Mouse (Mus musculus) lung, adult 2 months (tissue): Measurements from ENCODE around the gene Fxr1. TPM values are rescaled to one million over a fixed set of nuclear protein-coding genes. Genes with fewer than 3 reads are reported as not detected.
A peak's percentile ranks its signal among the peaks of the same experiment; 100 is the strongest.

Source experiments
- DNase-seq: peaks from one replicate; pipeline ENCODE4 v3.0.0; 2022
- H3K4me1 ChIP-seq: fragments of 200-500 bp; 2 replicates; pipeline ENCODE4 v1.6.1; 2011; ENCODE audit warnings: low read length; ENCODE audit not compliant: control insufficient read depth, insufficient read depth
- H3K4me3 ChIP-seq: fragments of 200-500 bp; replicated peaks from 2 replicates; pipeline ENCODE3; 2011; ENCODE audit warnings: low read depth, mild to moderate bottlenecking, control low read depth, low read length; ENCODE audit errors: extremely low read depth
- CTCF ChIP-seq: fragments of 200-500 bp; IDR thresholded peaks from 2 replicates; pipeline ENCODE4 v1.5.1; 2011; ENCODE audit warnings: mild to moderate bottlenecking, low read length, control low read depth; ENCODE audit not compliant: insufficient read depth
- POLR2A ChIP-seq: fragments of 200-500 bp; IDR thresholded peaks from 2 replicates; pipeline ENCODE4 v1.6.1; 2011; ENCODE audit warnings: low read depth, mild to moderate bottlenecking, control low read depth, low read length, borderline replicate concordance; ENCODE audit errors: extremely low read depth
- WGBS: fragments of 180-500 bp; shearing (Covaris S2); methylation state at CpG from one replicate; pipeline ENCODE4 v1.1.7; 2018; 5-methylcytosine and 5-hydroxymethylcytosine counted together
- polyA plus RNA-seq: library from polyadenylated mRNA; depleted of rRNA; stranded (reverse); fragments of >200 nt; gene quantifications from 2 replicates; pipeline ENCODE4 v1.2.3, GENCODE M21; 2012

The Fxr1 gene
- polyA plus RNA-seq, 1 experiment = 13.9 TPM

DNA sequence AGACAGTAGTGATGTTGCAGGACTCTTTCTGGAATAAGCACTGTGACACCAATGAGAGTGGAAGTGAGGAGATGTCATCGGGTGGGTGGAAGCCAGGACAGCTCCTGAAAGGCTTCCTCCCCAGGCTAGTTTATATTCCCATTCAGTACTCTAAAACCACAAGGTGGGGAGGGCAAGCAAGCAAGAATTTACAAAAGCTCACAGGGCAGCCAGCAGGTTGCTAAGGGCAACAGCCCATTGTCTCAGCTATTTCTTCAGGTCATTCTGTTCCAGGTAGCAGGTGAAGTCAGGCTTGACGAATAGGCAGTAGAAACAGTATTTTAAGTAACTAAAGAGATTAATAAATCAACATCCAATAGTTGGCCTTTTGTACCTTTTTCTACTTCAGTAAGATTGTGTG lies 13.4 kb upstream of the Fxr1 start:
- DNase-seq = no peak
- Histone ChIP-seq H3K4me3 (no peak overlapping the region), H3K4me1 (no peaks in the 10 kb centered on the region)
- no peak for TF ChIP-seq POLR2A
- 49% methylated on average over 2 of the region's 2 CpGs for WGBS

DNA sequence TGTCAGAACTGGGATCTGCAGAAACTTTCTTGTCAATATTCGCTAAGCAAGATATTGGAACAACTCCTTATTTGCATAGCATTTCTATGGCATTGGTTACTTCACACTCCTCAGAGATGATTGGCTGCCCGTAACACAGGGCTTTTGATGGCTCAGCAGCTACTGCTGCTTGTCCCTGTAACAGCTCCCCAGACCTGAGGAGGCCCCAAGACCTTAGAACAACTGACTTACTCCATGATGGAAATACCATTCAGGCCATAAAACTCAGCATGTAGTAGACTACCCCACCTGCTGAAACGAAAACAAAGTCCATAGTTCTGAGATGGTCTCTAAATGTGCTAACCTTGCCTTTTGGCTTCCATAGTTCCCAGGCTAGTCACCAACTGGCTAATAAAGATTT lies 12.9 kb upstream of the Fxr1 start:
- no peaks in the 10 kb centered on the region for H3K4me1 ChIP-seq
- DNase-seq = no peak
- H3K4me3 ChIP-seq = no peak overlapping the region
- 68% methylated on average over 3 of the region's 3 CpGs for whole genome bisulfite sequencing
- TF ChIP-seq CTCF = no peak
- no peak for TF ChIP-seq POLR2A

DNA sequence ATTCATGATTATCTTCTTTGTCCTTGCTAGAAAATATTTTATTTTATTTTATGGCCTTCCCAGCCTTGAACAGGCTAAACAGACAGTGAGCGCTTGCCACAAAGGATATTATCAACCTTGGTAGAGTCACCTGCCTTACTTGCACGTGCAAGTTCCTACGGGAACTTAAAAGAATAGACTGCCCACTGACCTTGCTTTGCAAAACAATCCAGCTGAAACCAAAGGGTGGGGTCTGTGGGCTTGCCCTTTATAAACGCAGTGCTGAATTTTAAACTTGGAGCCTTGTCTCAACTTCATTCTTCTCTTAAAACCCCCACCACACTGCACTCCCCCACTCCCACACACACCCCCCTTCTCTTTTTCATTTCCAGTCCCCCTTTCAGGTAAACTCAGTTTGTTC lies 12.1 kb upstream of the Fxr1 start:
- Histone ChIP-seq H3K4me1 (no peaks in the 10 kb centered on the region), H3K4me3 (no peak overlapping the region)
- no peak for DNase-seq
- WGBS = 60% methylated on average over 4 of the region's 4 CpGs
- TF ChIP-seq POLR2A (no peak), CTCF (no peak)

DNA sequence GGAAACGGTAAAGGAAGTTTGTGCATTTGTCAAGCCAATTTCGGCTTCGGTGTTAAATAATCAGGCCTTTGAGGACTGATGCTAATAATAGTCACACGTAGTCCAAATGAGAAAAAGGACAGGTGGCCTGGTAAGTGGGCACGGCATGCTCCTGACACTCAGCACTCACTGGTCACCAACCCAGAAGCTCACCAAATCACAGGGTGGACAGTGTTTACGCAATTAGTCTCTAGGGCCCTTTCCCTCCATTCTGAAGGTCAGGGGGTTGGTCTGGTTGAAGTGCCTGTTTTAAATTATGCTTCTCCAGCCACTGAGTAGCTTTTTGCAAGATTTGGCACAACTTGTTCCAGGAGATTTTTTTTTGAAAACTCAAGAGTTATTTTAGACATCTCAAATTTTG lies 11.6 kb upstream of the Fxr1 start:
- DNase-seq = no peak
- no peak for TF ChIP-seq POLR2A
- no peak for TF ChIP-seq CTCF
- Histone ChIP-seq H3K4me1 (no peaks in the 10 kb centered on the region), H3K4me3 (no peak overlapping the region)
- 57% methylated on average over 6 of the region's 6 CpGs for WGBS

DNA sequence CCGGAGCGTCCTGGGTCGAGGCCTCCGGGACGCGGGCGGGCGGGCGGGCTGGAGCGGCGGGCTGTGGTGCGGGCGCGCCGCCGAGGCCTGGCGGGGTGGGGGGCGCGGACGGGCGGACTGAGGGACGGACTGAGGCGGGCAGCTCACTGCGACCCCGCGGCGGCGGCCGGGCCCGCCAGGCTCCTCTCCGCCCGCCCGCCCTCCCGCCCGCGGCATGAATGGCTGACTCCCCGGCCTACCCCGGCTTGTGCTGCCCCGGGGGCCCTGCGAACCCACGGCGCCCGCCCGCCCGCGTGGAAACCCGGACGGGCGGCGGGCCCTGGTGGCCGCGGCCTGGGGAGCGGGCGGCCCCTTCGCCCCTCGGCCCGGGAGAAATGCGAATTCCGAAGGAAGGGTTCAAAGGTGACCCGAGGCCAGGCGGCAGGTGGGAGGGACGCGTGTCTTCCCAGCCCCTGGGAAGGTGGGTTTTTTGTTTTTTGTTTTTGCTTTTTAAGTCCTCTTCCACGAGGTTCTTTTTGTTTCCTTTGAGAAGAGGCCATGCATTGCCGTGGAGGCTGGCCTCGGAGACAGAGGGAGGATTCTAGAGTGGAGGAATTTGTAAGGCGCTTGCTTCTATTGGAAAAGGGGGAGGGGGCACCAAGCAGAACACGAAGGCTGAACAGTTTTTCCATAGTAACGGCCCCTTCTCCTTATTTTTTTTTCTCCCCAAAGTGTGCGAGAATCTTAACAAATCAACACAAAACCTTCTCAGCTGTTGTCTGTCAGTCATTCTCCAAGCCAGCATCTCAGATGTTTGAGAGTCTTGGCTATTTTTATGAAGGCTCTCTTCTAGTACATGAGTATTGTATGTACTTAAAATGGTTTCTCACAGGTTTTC lies 877 bp downstream of the Fxr1 start:
- TF ChIP-seq POLR2A = no peak
- no peak for TF ChIP-seq CTCF
- DNase-seq = no peak
- under 1% methylated on average over 52 of the region's 70 CpGs for WGBS
- H3K4me1 ChIP-seq = peaks cover 7% of the 10 kb centered on the region
- peak overlapping the region; percentile 78 for H3K4me3 ChIP-seq

DNA sequence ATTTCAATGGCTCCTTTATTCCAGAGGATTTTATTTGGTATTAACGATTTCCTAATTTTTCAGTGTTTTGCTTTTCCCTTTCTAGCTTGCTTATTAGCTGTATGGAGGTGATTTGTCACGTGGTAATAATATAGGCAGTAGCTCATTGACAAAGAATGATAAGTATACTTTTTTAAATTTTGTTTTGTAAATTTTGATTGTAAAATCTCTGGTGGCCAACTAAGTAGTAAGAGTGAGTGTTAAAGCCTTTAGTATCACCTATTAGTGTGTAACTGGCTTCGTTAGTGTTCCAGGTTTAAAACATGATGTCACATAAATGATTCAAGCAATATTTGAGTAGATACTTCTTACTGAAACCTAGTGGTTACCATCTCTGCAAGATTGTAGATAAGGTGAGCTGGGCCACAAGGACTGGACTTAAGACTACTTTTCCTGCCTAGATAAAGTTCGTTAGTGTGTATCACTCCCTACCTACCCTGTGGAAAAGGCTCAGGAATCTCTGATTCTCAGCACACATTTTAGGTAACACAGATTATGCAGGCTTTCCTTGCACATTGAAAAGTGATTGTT lies 1.6 kb downstream of the Fxr1 start:
- H3K4me3 ChIP-seq = no peak overlapping the region
- TF ChIP-seq CTCF = no peak
- no peak for TF ChIP-seq POLR2A
- 60% methylated on average over 4 of the region's 4 CpGs for WGBS

DNA sequence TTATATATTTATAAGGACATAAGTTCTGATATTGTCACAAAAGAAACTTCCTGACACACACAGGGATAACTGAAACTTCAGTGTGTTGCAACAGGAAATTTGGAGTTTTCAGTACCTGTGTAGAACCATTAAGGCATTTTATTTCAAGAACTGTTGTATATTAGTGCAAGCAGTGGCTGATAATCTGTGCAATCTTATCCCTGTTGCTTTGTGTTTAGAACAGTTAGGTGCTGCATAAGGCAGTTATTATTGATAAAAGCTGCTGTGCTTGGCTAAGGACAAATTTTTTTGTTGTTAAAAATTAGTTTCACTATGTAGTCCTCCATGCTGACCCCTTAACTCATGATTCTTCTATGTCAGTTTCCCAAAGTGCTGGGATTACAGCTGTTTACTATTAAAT lies 9.2 kb downstream of the Fxr1 start:
- H3K4me3 ChIP-seq = no peak overlapping the region
- H3K4me1 ChIP-seq = peaks cover 5% of the 10 kb centered on the region
- no peak for DNase-seq
- TF ChIP-seq POLR2A (no peak), CTCF (no peak)

More for the DNA sequence above, 1.6 kb downstream of the Fxr1 start:
- peaks cover 7% of the 10 kb centered on the region for H3K4me1 ChIP-seq
- no peak for DNase-seq

DNA sequence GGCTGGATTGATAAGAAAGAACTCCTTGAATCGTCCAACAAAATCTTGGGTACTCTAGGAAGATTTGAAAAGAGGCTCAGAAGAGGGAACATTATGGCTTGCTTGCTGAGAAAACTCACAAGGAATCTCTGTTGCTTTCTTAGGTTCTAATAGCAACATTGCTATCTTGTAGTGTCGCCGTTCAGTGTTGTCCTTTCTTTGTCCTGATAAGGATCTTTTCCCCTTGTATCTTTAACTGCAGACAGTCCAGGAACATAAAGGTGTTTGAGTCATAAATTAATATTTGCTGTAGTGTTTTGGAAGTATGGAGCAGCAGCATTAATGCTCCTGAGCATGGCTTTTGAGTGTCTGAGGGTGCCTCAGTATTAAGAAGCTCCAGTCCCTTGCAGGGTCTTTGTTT lies 10.9 kb downstream of the Fxr1 start:
- no peak overlapping the region for H3K4me3 ChIP-seq
- peaks cover 11% of the 10 kb centered on the region for H3K4me1 ChIP-seq
- TF ChIP-seq POLR2A (no peak), CTCF (no peak)
- no peak for DNase-seq
- 52% methylated on average over 3 of the region's 3 CpGs for WGBS

DNA sequence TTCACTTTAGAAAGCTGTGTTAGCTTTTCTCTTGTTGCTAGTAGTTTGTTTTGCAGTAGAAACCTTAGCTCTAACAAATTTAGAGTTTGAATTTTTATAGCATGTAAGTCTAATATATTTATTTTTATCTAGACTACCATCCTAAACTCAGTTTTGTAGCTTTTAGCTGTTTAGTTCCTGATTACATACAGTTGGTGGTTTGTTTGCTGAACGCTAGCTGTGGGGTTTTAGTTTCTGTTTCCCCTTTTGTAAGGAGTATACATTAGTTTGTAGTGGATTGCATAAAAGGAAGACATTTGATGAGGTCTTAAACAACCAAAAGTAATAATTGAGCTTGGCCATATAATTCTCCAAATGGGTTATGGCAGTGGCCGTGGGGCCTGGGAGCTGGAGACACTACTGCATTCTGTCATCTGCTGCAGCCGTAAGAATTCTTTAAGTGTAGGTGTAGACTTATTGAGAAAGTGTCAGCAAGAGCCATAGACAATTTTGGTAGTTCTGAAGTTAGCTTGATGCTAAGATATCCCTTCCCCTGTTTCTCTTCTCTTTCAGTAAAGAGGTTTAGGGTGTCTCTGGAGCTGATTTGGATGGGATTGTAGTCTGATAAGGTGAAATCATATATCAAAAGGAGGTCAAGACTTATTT lies 14.1 kb downstream of the Fxr1 start:
- Histone ChIP-seq H3K4me1 (peaks cover 14% of the 10 kb centered on the region), H3K4me3 (peak overlapping the region; percentile 16)
- TF ChIP-seq CTCF (no peak), POLR2A (no peak)
- no peak for DNase-seq
- WGBS = 55% methylated on average over 3 of the region's 3 CpGs
